Mouse (Mus musculus) small intestine, adult 2 months (tissue): ENCODE measurements around the gene Cd200r3.

Source experiments
- CTCF ChIP-seq: fragments of 200-500 bp; IDR thresholded peaks from 2 replicates; pipeline ENCODE4 v1.5.1; 2012; ENCODE audit warnings: low read depth, mild to moderate bottlenecking, control low read depth, inconsistent platforms, low read length, moderate library complexity, mixed read lengths; ENCODE audit not compliant: insufficient replicate concordance, insufficient read length; ENCODE audit errors: extremely low read depth
- POLR2A ChIP-seq: fragments of 200-500 bp; IDR thresholded peaks from 2 replicates; pipeline ENCODE4 v1.6.1; 2012; ENCODE audit warnings: low read depth, mild to moderate bottlenecking, control low read depth, inconsistent platforms, low read length, moderate library complexity

DNA sequence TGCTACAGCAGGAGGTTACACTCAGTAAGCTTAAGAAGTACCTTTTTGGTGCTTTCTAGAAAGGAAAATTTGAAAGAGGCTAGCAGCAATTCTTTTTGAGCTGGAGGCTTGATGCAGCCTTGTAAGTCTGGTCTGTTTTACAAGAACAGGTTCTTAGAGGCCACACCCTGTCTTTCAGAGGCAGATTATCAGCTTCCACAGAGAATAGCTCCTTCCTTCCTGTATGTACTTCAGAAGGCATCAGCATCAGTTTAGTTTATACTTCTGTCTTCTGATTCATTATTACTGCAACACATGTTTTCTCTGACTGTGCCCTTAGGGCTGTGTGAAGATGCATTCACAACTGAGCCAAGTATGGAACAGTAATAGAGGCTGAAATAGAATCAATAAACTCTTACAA is 78.0 kb downstream of the Cd200r3 start:
- TF ChIP-seq CTCF = no peak
- no peak for TF ChIP-seq POLR2A
